Mouse (Mus musculus) embryonic facial prominence, embryonic 11.5 days (tissue): ENCODE results near the gene Gadl1. TPM values are rescaled to one million over a fixed set of nuclear protein-coding genes. Genes with fewer than 3 reads are reported as not detected.
"Not testable (repeated sequence)": the region's sequence is repeated elsewhere in the genome, so short reads cannot be mapped to it uniquely, and the experiment has no call there.

ENCODE experiments used
- ATAC-seq: fragments of 200-750 bp; cut with Nextera tagmentation; replicated peaks from 2 replicates; pipeline ENCODE4 v1.8.0; 2017; ENCODE audit warnings: low read depth; ENCODE audit not compliant: insufficient number of reproducible peaks, low FRiP score, low TSS enrichment
- DNase-seq: peaks from one replicate; pipeline ENCODE4 v3.0.0-alpha.2; 2015; ENCODE audit warnings: low spot score
- H3K27ac ChIP-seq: fragments of 300-500 bp; sonication (generic); replicated peaks from 2 replicates; pipeline ENCODE4 v1.5.1; 2014; ENCODE audit warnings: mild to moderate bottlenecking, low read depth, low read length, control low read depth
- H3K27me3 ChIP-seq: fragments of 300-500 bp; sonication (generic); 2 replicates; pipeline ENCODE4 v1.6.1; 2014; ENCODE audit warnings: mild to moderate bottlenecking, low read length, moderate library complexity, mixed read lengths; ENCODE audit not compliant: control insufficient read depth, insufficient read depth
- H3K36me3 ChIP-seq: fragments of 300-500 bp; sonication (generic); replicated peaks from 2 replicates; pipeline ENCODE4 v1.6.1; 2014; ENCODE audit warnings: low read depth, mild to moderate bottlenecking, low read length, moderate library complexity, mixed read lengths; ENCODE audit not compliant: control insufficient read depth, insufficient read depth
- H3K4me1 ChIP-seq: fragments of 300-500 bp; sonication (generic); 2 replicates; pipeline ENCODE4 v1.6.1; 2014; ENCODE audit warnings: low read length, mixed read lengths; ENCODE audit not compliant: control insufficient read depth, insufficient read depth
- H3K4me2 ChIP-seq: fragments of 300-500 bp; sonication (generic); 2 replicates; pipeline ENCODE4 v1.6.1; 2014; ENCODE audit warnings: low read depth, mild to moderate bottlenecking, control low read depth, low read length, moderate library complexity
- H3K4me3 ChIP-seq: fragments of 300-500 bp; sonication (generic); 2 replicates; pipeline ENCODE4 v1.5.1; 2014; ENCODE audit warnings: low read depth, low read length, control low read depth
- H3K9ac ChIP-seq: fragments of 300-500 bp; sonication (generic); replicated peaks from 2 replicates; pipeline ENCODE4 v1.6.1; 2014; ENCODE audit warnings: mild to moderate bottlenecking, control low read depth, low read length
- H3K9me3 ChIP-seq: fragments of 300-500 bp; sonication (generic); replicated peaks from 2 replicates; pipeline ENCODE4 v1.6.1; 2016; ENCODE audit warnings: mild to moderate bottlenecking, low read length, inconsistent platforms, mixed read lengths; ENCODE audit not compliant: control insufficient read depth
- WGBS: fragments of 180-500 bp; shearing (Covaris S2); extraction: QIAGEN DNeasy Blood & Tissue Kit; methylation state at CpG from one replicate; pipeline ENCODE4 v1.1.7; 2014; 5-methylcytosine and 5-hydroxymethylcytosine counted together
- polyA plus RNA-seq: library from polyadenylated mRNA; unstranded; fragments of >200 nt; fragmentation: Nextera tagmentation; extraction: Ambion mirVana; gene quantifications from 2 replicates; pipeline ENCODE4 v1.2.1, GENCODE M21; 2014

The Gadl1 gene
- polyA plus RNA-seq, 1 experiment from 2014 or later: 0.74 TPM

- 90% methylated on average over 4 of the region's 4 CpGs for WGBS
- no peak overlapping the region for H3K4me3 ChIP-seq
Observed at GRCm38 (mm10) chr9:116058475-116058874, 149.2 kb downstream of the Gadl1 start.

GRCm38 (mm10) chr9:116059156-116059555 is 149.9 kb downstream of the Gadl1 start:
- Histone ChIP-seq H3K27ac (no peak overlapping the region), H3K27me3 (no peaks in the 10 kb centered on the region), H3K4me3 (no peak overlapping the region), H3K9ac (no peak overlapping the region), H3K9me3 (no peaks in the 10 kb centered on the region), H3K36me3 (no peaks in the 10 kb centered on the region), H3K4me2 (no peak overlapping the region), H3K4me1 (no peaks in the 10 kb centered on the region)
- ATAC-seq (no peak), DNase-seq (no peak)
- WGBS: 76% methylated on average over 4 of the region's 4 CpGs

More at GRCm38 (mm10) chr9:116058475-116058874, 149.2 kb downstream of the Gadl1 start:
- Histone ChIP-seq H3K36me3 (no peaks in the 10 kb centered on the region), H3K4me2 (no peak overlapping the region), H3K9ac (no peak overlapping the region), H3K9me3 (no peaks in the 10 kb centered on the region), H3K27me3 (no peaks in the 10 kb centered on the region), H3K27ac (no peak overlapping the region), H3K4me1 (no peaks in the 10 kb centered on the region)
- ATAC-seq (no peak), DNase-seq (no peak)

GRCm38 (mm10) chr9:116060691-116061090 is 151.4 kb downstream of the Gadl1 start:
- H3K27me3 ChIP-seq: no peaks in the 10 kb centered on the region
- H3K4me1 ChIP-seq: no peaks in the 10 kb centered on the region
- H3K36me3 ChIP-seq: no peaks in the 10 kb centered on the region
- H3K4me2 ChIP-seq: no peak overlapping the region
- H3K9ac ChIP-seq: no peak overlapping the region
- H3K27ac ChIP-seq: no peak overlapping the region
- DNase-seq (peak; percentile 62), ATAC-seq (no peak)
- 9% methylated on average over 4 of the region's 4 CpGs for WGBS
- no peak overlapping the region for H3K4me3 ChIP-seq
- no peaks in the 10 kb centered on the region for H3K9me3 ChIP-seq

- Histone ChIP-seq H3K4me1 (no peaks in the 10 kb centered on the region), H3K4me3 (no peak overlapping the region), H3K27me3 (no peaks in the 10 kb centered on the region), H3K9me3 (no peaks in the 10 kb centered on the region), H3K36me3 (no peaks in the 10 kb centered on the region), H3K4me2 (no peak overlapping the region), H3K27ac (no peak overlapping the region), H3K9ac (no peak overlapping the region)
- 92% methylated on average over 17 of the region's 17 CpGs for WGBS
- no peak for DNase-seq
- no peak for ATAC-seq
Observed at GRCm38 (mm10) chr9:116064774-116065173, 155.5 kb downstream of the Gadl1 start.

GRCm38 (mm10) chr9:116071561-116071960 is 162.3 kb downstream of the Gadl1 start:
- H3K4me1 ChIP-seq, H3K27me3 ChIP-seq, H3K4me3 ChIP-seq, ATAC-seq, H3K27ac ChIP-seq, H3K9ac ChIP-seq, H3K9me3 ChIP-seq, H3K4me2 ChIP-seq, H3K36me3 ChIP-seq, DNase-seq: not testable (repeated sequence)
- WGBS: 93% methylated on average over 1 of the region's 1 CpGs

GRCm38 (mm10) chr9:116076163-116076562 is 166.9 kb downstream of the Gadl1 start:
- H3K4me3 ChIP-seq: no peak overlapping the region
- no peak for ATAC-seq
- no peak overlapping the region for H3K9ac ChIP-seq
- 74% methylated on average over 4 of the region's 4 CpGs for WGBS
- no peaks in the 10 kb centered on the region for H3K36me3 ChIP-seq
- H3K4me2 ChIP-seq: no peak overlapping the region
- H3K4me1 ChIP-seq: no peaks in the 10 kb centered on the region
- no peak for DNase-seq
- no peak overlapping the region for H3K27ac ChIP-seq
- no peaks in the 10 kb centered on the region for H3K27me3 ChIP-seq
- no peaks in the 10 kb centered on the region for H3K9me3 ChIP-seq

GRCm38 (mm10) chr9:116076946-116077345 is 167.7 kb downstream of the Gadl1 start:
- Histone ChIP-seq H3K4me1 (no peaks in the 10 kb centered on the region), H3K9ac (no peak overlapping the region), H3K9me3 (no peaks in the 10 kb centered on the region), H3K4me2 (no peak overlapping the region), H3K27me3 (no peaks in the 10 kb centered on the region), H3K36me3 (no peaks in the 10 kb centered on the region), H3K4me3 (no peak overlapping the region), H3K27ac (no peak overlapping the region)
- DNase-seq: no peak
- no peak for ATAC-seq
- WGBS: 64% methylated on average over 2 of the region's 2 CpGs

GRCm38 (mm10) chr9:116077419-116077818 is 168.2 kb downstream of the Gadl1 start:
- DNase-seq: no peak
- no peak overlapping the region for H3K27ac ChIP-seq
- WGBS: 90% methylated on average over 2 of the region's 2 CpGs
- H3K9me3 ChIP-seq: no peaks in the 10 kb centered on the region
- no peaks in the 10 kb centered on the region for H3K4me1 ChIP-seq
- no peak for ATAC-seq
- H3K4me3 ChIP-seq: no peak overlapping the region
- H3K9ac ChIP-seq: no peak overlapping the region
- H3K4me2 ChIP-seq: no peak overlapping the region
- H3K27me3 ChIP-seq: no peaks in the 10 kb centered on the region
- H3K36me3 ChIP-seq: no peaks in the 10 kb centered on the region
